Mouse (Mus musculus): Measurements from ENCODE around the gene Aspscr1. TPM values are rescaled to one million over a fixed set of nuclear protein-coding genes. Genes with fewer than 3 reads are reported as not detected.

The Aspscr1 gene
- polyA plus RNA-seq, 1 experiment, result 95.8 TPM

DNA sequence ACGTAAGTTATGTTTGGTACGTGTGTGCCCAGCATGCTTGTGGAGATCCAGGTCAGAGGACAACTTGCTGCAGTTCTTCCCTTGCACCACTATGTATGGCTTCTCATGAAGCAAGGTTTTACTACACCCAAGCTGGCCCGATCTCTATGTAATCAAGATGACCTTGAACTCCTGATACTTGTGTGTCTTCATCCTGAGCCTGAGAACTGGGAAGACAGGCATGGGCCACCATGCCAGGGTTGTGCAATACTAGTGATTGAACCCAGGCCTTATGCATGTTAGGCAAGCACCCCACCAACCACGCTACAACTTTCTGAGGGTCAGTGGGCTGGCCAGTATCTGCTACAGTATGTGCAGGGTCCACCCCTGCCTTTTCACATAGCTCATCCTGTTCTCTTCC lies 4.2 kb downstream of the Aspscr1 start:
- DNase-seq, result no peak
- H3K4me3 ChIP-seq (replicated peaks; ENCODE audit: extremely low read depth, low read depth, low read length), result no peak overlapping the region
- TF ChIP-seq CTCF (IDR thresholded peaks at IDR 0.05; ENCODE audit: insufficient read depth, low read length) (no peak), POLR2A (IDR thresholded peaks at IDR 0.05; ENCODE audit: borderline replicate concordance, extremely low read depth, low read depth, low read length) (no peak)
- peaks cover 6% of the 10 kb centered on the region; the same call in 1 of the 2 replicates for H3K4me1 ChIP-seq (ENCODE audit: control insufficient read depth, insufficient read depth, low read length)
- 88% methylated on average over 4 of the region's 4 CpGs for WGBS

GRCm38 (mm10) chr11:120679909-120680308 lies 7.1 kb downstream of the Aspscr1 start:
- peak; percentile 71 for TF ChIP-seq CTCF (IDR thresholded peaks at IDR 0.05; ENCODE audit: insufficient read depth, low read length)
- TF ChIP-seq POLR2A (IDR thresholded peaks at IDR 0.05; ENCODE audit: borderline replicate concordance, extremely low read depth, low read depth, low read length), result no peak
- Histone ChIP-seq H3K4me1 (ENCODE audit: control insufficient read depth, insufficient read depth, low read length) (no peaks in the 10 kb centered on the region; the same call in 1 of the 2 replicates), H3K4me3 (replicated peaks; ENCODE audit: extremely low read depth, low read depth, low read length) (no peak overlapping the region)
- DNase-seq, result no peak
- WGBS, result 71% methylated on average over 3 of the region's 3 CpGs

DNA sequence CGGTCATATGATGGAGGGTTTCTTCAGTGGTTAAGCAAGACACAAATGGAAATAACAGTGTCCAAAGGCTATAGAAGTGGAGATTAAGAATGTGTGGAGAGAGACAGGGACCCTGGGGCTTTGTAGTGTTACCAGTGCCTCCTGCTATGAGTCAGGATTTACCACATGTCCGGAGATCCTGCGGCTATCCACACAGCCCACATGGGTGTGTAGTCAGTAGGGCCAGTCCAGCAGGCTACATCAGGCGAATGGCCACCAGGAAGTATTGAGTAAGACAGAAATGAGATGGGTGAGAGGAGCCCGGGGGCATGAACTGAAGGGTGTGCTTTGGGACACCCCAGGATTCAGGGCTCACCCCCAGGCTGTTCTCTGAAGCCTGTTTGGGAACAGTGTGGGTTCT lies 9.9 kb downstream of the Aspscr1 start:
- TF ChIP-seq CTCF (IDR thresholded peaks at IDR 0.05; ENCODE audit: insufficient read depth, low read length) (no peak), POLR2A (IDR thresholded peaks at IDR 0.05; ENCODE audit: borderline replicate concordance, extremely low read depth, low read depth, low read length) (no peak)
- Histone ChIP-seq H3K4me1 (ENCODE audit: control insufficient read depth, insufficient read depth, low read length) (peaks cover 4% of the 10 kb centered on the region; the same call in 1 of the 2 replicates), H3K4me3 (replicated peaks; ENCODE audit: extremely low read depth, low read depth, low read length) (no peak overlapping the region)
- DNase-seq, result no peak
- WGBS, result 78% methylated on average over 5 of the region's 5 CpGs

DNA sequence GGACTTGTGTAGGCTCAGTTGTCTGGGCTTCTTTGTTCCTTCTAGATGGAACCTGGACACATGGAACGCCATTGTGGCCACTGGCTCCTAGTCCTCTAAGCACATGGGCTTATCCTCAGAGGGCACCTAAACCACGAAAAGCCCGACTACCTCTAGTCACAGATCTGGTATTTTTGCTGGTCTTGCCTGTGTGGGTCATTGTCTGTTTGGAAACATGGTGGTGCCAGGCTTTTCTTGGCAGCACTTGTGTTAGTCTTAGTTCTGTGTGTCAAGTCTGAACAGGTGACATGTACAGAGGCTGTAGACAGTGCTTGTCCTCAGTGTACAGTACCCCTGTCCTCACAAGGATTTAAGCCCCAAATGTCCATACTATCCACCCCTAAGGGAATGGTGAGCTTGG lies 10.8 kb downstream of the Aspscr1 start:
- no peak for TF ChIP-seq CTCF (IDR thresholded peaks at IDR 0.05; ENCODE audit: insufficient read depth, low read length)
- TF ChIP-seq POLR2A (IDR thresholded peaks at IDR 0.05; ENCODE audit: borderline replicate concordance, extremely low read depth, low read depth, low read length), result no peak
- 89% methylated on average over 3 of the region's 3 CpGs for WGBS
- no peak for DNase-seq
- H3K4me1 ChIP-seq (ENCODE audit: control insufficient read depth, insufficient read depth, low read length), result peaks cover 4% of the 10 kb centered on the region; the same call in 1 of the 2 replicates
- H3K4me3 ChIP-seq (replicated peaks; ENCODE audit: extremely low read depth, low read depth, low read length), result no peak overlapping the region

DNA sequence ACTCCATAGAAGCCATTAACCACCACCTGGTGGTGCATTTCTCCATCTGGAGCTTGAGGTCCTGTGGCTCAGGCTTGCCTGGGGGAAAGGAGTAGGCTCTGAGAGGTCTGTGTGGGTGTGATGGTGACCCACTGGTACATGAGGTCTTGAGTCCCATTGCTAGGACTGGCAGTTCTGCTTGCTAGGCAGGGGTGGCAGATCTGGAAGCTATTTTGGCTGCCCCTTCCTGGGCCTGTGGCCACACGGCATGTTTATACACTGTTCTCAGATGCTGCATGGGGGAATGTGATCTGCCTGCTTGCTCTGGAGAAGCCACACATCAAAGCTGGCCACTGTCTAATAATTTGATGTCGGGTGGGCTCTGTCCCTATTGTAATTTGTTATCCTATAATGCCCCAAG lies 11.3 kb downstream of the Aspscr1 start:
- DNase-seq, result no peak
- no peak for TF ChIP-seq POLR2A (IDR thresholded peaks at IDR 0.05; ENCODE audit: borderline replicate concordance, extremely low read depth, low read depth, low read length)
- no peak for TF ChIP-seq CTCF (IDR thresholded peaks at IDR 0.05; ENCODE audit: insufficient read depth, low read length)
- WGBS, result 81% methylated on average over 2 of the region's 2 CpGs
- Histone ChIP-seq H3K4me3 (replicated peaks; ENCODE audit: extremely low read depth, low read depth, low read length) (no peak overlapping the region), H3K4me1 (ENCODE audit: control insufficient read depth, insufficient read depth, low read length) (peaks cover 4% of the 10 kb centered on the region; the same call in 1 of the 2 replicates)

DNA sequence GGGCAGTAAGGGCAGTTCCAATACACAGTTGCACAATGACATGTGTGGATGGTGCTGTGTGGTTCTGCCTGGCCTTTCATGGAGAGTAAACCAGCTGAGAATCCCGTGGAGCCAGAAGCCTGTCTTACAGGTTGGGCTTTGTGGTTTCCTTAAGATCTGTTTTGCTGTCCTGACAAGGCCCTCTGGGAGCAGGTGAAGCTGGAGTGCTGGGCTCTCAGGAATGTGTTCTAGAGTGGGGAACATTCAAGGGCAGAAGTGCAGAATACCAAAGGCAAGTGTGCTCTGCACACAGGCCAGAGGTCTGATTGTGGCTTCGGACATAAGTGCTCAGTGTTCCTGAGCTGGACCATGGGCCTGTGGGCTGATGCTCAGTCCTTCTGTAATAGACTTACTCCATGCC lies 11.9 kb downstream of the Aspscr1 start:
- TF ChIP-seq CTCF (IDR thresholded peaks at IDR 0.05; ENCODE audit: insufficient read depth, low read length) (no peak), POLR2A (IDR thresholded peaks at IDR 0.05; ENCODE audit: borderline replicate concordance, extremely low read depth, low read depth, low read length) (0 out of 2 replicates have a peak, but pooled peaks have one; percentile 14)
- WGBS, result 71% methylated on average over 2 of the region's 2 CpGs

GRCm38 (mm10) chr11:120686650-120687272 lies 14.0 kb downstream of the Aspscr1 start:
- TF ChIP-seq CTCF (IDR thresholded peaks at IDR 0.05; ENCODE audit: insufficient read depth, low read length), result no peak
- TF ChIP-seq POLR2A (IDR thresholded peaks at IDR 0.05; ENCODE audit: borderline replicate concordance, extremely low read depth, low read depth, low read length), result no peak
- Histone ChIP-seq H3K4me3 (replicated peaks; ENCODE audit: extremely low read depth, low read depth, low read length) (no peak overlapping the region), H3K4me1 (ENCODE audit: control insufficient read depth, insufficient read depth, low read length) (peaks cover 4% of the 10 kb centered on the region; the same call in 1 of the 2 replicates)
- WGBS, result 67% methylated on average over 20 of the region's 20 CpGs
- peak; percentile 53 for DNase-seq

More for the DNA sequence above, 11.9 kb downstream of the Aspscr1 start:
- DNase-seq, result peak; percentile 59
- H3K4me1 ChIP-seq (ENCODE audit: control insufficient read depth, insufficient read depth, low read length), result peaks cover 4% of the 10 kb centered on the region; the same call in 1 of the 2 replicates
- H3K4me3 ChIP-seq (replicated peaks; ENCODE audit: extremely low read depth, low read depth, low read length), result no peak overlapping the region

GRCm38 (mm10) chr11:120689365-120689764 lies 16.6 kb downstream of the Aspscr1 start:
- 64% methylated on average over 3 of the region's 3 CpGs for WGBS
- Histone ChIP-seq H3K4me3 (replicated peaks; ENCODE audit: extremely low read depth, low read depth, low read length) (no peak overlapping the region), H3K4me1 (ENCODE audit: control insufficient read depth, insufficient read depth, low read length) (peaks cover 8% of the 10 kb centered on the region; the same call in 1 of the 2 replicates)
- no peak for TF ChIP-seq CTCF (IDR thresholded peaks at IDR 0.05; ENCODE audit: insufficient read depth, low read length)
- TF ChIP-seq POLR2A (IDR thresholded peaks at IDR 0.05; ENCODE audit: borderline replicate concordance, extremely low read depth, low read depth, low read length), result no peak
- no peak for DNase-seq

- no peak for DNase-seq
- WGBS, result 66% methylated on average over 4 of the region's 4 CpGs
- no peak overlapping the region for H3K4me3 ChIP-seq (replicated peaks; ENCODE audit: extremely low read depth, low read depth, low read length)
- H3K4me1 ChIP-seq (ENCODE audit: control insufficient read depth, insufficient read depth, low read length), result peaks cover 3% of the 10 kb centered on the region; the same call in 1 of the 2 replicates
- TF ChIP-seq POLR2A (IDR thresholded peaks at IDR 0.05; ENCODE audit: borderline replicate concordance, extremely low read depth, low read depth, low read length) (no peak), CTCF (IDR thresholded peaks at IDR 0.05; ENCODE audit: insufficient read depth, low read length) (no peak)
Measured at GRCm38 (mm10) chr11:120692471-120693011, 19.8 kb downstream of the Aspscr1 start.

- Histone ChIP-seq H3K4me1 (ENCODE audit: control insufficient read depth, insufficient read depth, low read length) (peaks cover 3% of the 10 kb centered on the region; the same call in 1 of the 2 replicates), H3K4me3 (replicated peaks; ENCODE audit: extremely low read depth, low read depth, low read length) (no peak overlapping the region)
- no peak for DNase-seq
- WGBS, result 80% methylated on average over 3 of the region's 3 CpGs
- TF ChIP-seq POLR2A (IDR thresholded peaks at IDR 0.05; ENCODE audit: borderline replicate concordance, extremely low read depth, low read depth, low read length) (no peak), CTCF (IDR thresholded peaks at IDR 0.05; ENCODE audit: insufficient read depth, low read length) (no peak)
Measured at GRCm38 (mm10) chr11:120693461-120693860, 20.7 kb downstream of the Aspscr1 start.
